Comparison of ENCODE assay signal across 10 mouse cellular contexts in the genomic region with DNA sequence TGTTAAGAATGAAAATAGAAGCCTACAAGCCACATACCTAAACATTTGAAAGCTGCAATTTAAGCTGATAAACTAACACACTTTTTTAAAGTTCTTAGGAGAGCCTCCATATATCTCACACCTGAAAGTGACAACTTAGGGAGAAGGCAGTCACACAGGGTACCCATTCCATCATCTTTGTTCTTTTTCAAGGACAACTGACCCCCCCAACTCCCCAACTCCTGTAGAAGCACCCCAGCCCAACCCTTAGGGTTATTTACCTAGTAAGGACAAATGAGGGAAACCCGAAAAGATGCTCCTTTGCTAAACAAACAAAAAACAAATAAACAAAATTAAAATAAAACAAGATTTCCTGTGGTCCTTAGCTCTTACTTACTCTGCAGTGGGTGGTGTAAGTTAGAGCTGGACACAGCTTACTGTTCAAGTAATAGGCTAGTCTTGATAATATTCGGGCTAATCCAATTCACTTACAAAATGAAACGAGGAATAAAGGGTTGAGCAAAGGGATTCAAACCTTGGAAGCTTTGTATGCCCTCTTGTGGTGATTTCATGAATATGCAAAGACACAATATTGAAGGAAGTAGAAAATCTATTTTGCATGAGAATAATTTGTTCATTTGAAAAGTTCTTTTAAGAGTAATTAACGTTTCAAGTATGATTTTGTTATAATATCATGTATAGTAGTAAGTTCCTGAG. TPM values are rescaled to one million over a fixed set of nuclear protein-coding genes. Genes with fewer than 3 reads are reported as not detected.
DNase-seq lines count a peak whose midpoint lies in the region; ATAC-seq and TF ChIP-seq lines count a peak whose summit lies in the region.
"Had no signal": no experiment of that assay in that cellular context is flagged by ENCODE, and none has a peak within 500 bp of the region (broad histone marks: within the 10 kb centered on the region; RNA-seq: fewer than 3 reads in every experiment).

No protein-coding gene starts in this region.

- no peak overlapping the region for H3K27ac ChIP-seq in layer of hippocampus, adult 2 months
- H3K27ac ChIP-seq: limb, embryonic 12.5 days had no signal

- ATAC-seq in G1E (ENCODE audit: extremely low read depth, insufficient number of reproducible peaks, low FRiP score, poor library complexity, severe bottlenecking), result peak; percentile 61
- peak; percentile 89 for ATAC-seq in megakaryocyte-erythroid progenitor cell, adult 5-6 weeks (replicated peaks; ENCODE audit: low FRiP score, low TSS enrichment, poor library complexity, severe bottlenecking)

- H3K4me1 ChIP-seq in G1E (ENCODE audit: insufficient read depth, low read depth, low read length), result no peaks in the 10 kb centered on the region
- H3K4me1 ChIP-seq: limb, embryonic 12.5 days had no signal

- H3K4me3 ChIP-seq in layer of hippocampus, adult 2 months, result no peak overlapping the region
- no peak overlapping the region for H3K4me3 ChIP-seq in G1E (ENCODE audit: low read depth, low read length)
- H3K4me3 ChIP-seq: limb, embryonic 12.5 days had no signal

- TF ChIP-seq CTCF in layer of hippocampus, adult 2 months (conservative IDR thresholded peaks at IDR 0.05), result peak; percentile 84
- peak; percentile 19; the same call in 1 of the 2 replicates for TF ChIP-seq CTCF in G1E (IDR thresholded peaks at IDR 0.05; ENCODE audit: low read depth, low read length)

- H3K27me3 ChIP-seq in G1E (ENCODE audit: insufficient read depth, low read length), result peaks cover 2% of the 10 kb centered on the region; the same call in 1 of the 2 replicates
- H3K27me3 ChIP-seq: limb, embryonic 12.5 days had no signal

- H3K36me3 ChIP-seq in G1E (replicated peaks), result no peaks in the 10 kb centered on the region
- H3K36me3 ChIP-seq: limb, embryonic 12.5 days had no signal

- DNase-seq in layer of hippocampus, adult 2 months (ENCODE audit: low spot score in 2 of 2), result no peak
- no peak for DNase-seq in layer of hippocampus, postnatal 25 days (ENCODE audit: extremely low spot score in 1 of 2, low spot score in 1 of 2)
- peak; percentile 6 for DNase-seq in G1E (ENCODE audit: low spot score)
- peak; percentile 16 for DNase-seq in c-Kit-positive CD71-negative TER-119-negative erythroid progenitor cells, embryonic 14.5 days (ENCODE audit: low read depth)
- DNase-seq in ovary, postnatal 36 days (ENCODE audit: low spot score), result no peak
- no peak for DNase-seq in layer of hippocampus, adult 9-10 months (ENCODE audit: low spot score)
- DNase-seq: cerebellum, adult 11 months; thymus, postnatal 36 days had no signal

- no peaks in the 10 kb centered on the region for H3K9me3 ChIP-seq in G1E (replicated peaks)

RNA-seq across cellular contexts. Expression of a gene that starts 32.1 kb away (rescaled TPM):
- total RNA-seq in layer of hippocampus, adult 2 months (2021), result 10 to 100 TPM; 19.3 to 20.8 TPM
- total RNA-seq in layer of hippocampus, postnatal 25 days (2021), result 10 to 100 TPM; 14.1 to 21.0 TPM
- 94.3 and 103 TPM in 2 replicates for total RNA-seq in G1E (2014; fragmentation: Nextera tagmentation)
- 65.1 and 71.2 TPM in 2 replicates for total RNA-seq in G1E (2017)
- 8.9 and 10.0 TPM in 2 replicates for polyA plus RNA-seq in G1E (2012)
- total RNA-seq in megakaryocyte-erythroid progenitor cell, adult 5-6 weeks (2014; fragmentation: Nextera tagmentation), result 46.1 and 56.8 TPM in 2 replicates
- 54.8 and 61.1 TPM in 2 replicates for total RNA-seq in megakaryocyte-erythroid progenitor cell, adult 5-6 weeks (2017)

RNA-seq across cellular contexts. Expression of a gene that starts 32.4 kb away (rescaled TPM):
- 10 to 100 TPM; 11.3 to 11.4 TPM for total RNA-seq in layer of hippocampus, adult 2 months (2021)
- 1 to 10 TPM; 8.8 to 9.8 TPM for total RNA-seq in layer of hippocampus, postnatal 25 days (2021)
- total RNA-seq in G1E (2014; fragmentation: Nextera tagmentation) (55.7 and 59.8 TPM in 2 replicates), G1E (2017) (27.2 and 27.6 TPM in 2 replicates)
- polyA plus RNA-seq in G1E (2012), result 1.8 and 2.3 TPM in 2 replicates
- total RNA-seq in megakaryocyte-erythroid progenitor cell, adult 5-6 weeks (2014; fragmentation: Nextera tagmentation), result 24.4 and 45.6 TPM in 2 replicates
- total RNA-seq in megakaryocyte-erythroid progenitor cell, adult 5-6 weeks (2017), result 20.6 and 26.7 TPM in 2 replicates

Comparison
In these comparisons a context has a peak if more than half of its experiments do, and no peak if none do; other contexts are left out.
1. DNase-seq: peak in G1E (single experiment) and c-Kit-positive CD71-negative TER-119-negative erythroid progenitor cells, embryonic 14.5 days (single experiment); none in layer of hippocampus, adult 2 months (0 of 2), layer of hippocampus, postnatal 25 days (0 of 2), ovary, postnatal 36 days (single experiment) and layer of hippocampus, adult 9-10 months (single experiment).